Mouse (Mus musculus) bone marrow macrophage, adult 2 months (primary cell): ENCODE measurements at regions not wholly inside any gene's neighbourhood (a gene's known extent, or its start where the extent isn't known, plus 50 kb on each side); places are given as distances from the start of the nearest gene placed in this dataset.

ENCODE experiments used
- H3K27ac ChIP-seq: 2 replicates; pipeline ENCODE4 v1.5.1; 2012; ENCODE audit warnings: low read depth, low read length; ENCODE audit not compliant: insufficient read depth
- H3K4me1 ChIP-seq: 2 replicates; pipeline ENCODE4 v1.6.1; 2012; ENCODE audit warnings: low read length; ENCODE audit not compliant: control insufficient read depth, insufficient read depth
- H3K4me3 ChIP-seq: 2 replicates; pipeline ENCODE4 v1.5.1; 2012; ENCODE audit warnings: mild to moderate bottlenecking, low read length, moderate library complexity; ENCODE audit not compliant: insufficient read depth
- CTCF ChIP-seq: IDR thresholded peaks from 2 replicates; pipeline ENCODE4 v1.5.1; 2012; ENCODE audit warnings: low read depth, mild to moderate bottlenecking, low read length, moderate library complexity
- POLR2A ChIP-seq: IDR thresholded peaks from 2 replicates; pipeline ENCODE4 v1.6.1; 2012; ENCODE audit warnings: mild to moderate bottlenecking, low read depth, low read length, borderline replicate concordance

- no peak for TF ChIP-seq CTCF
- no peak for TF ChIP-seq POLR2A
- H3K4me3 ChIP-seq: no peak overlapping the region
- no peaks in the 10 kb centered on the region for H3K4me1 ChIP-seq
- no peak overlapping the region for H3K27ac ChIP-seq
Measured at GRCm38 (mm10) chr8:93730738-93731700, 78.7 kb upstream of the Gnao1 start.

GRCm38 (mm10) chr8:93734818-93735217, 74.9 kb upstream of the Gnao1 start:
- no peak overlapping the region for H3K4me3 ChIP-seq
- TF ChIP-seq POLR2A: no peak
- TF ChIP-seq CTCF: no peak
- no peak overlapping the region for H3K27ac ChIP-seq
- H3K4me1 ChIP-seq: no peaks in the 10 kb centered on the region

GRCm38 (mm10) chr8:93740281-93740680, 69.5 kb upstream of the Gnao1 start:
- no peak overlapping the region for H3K4me3 ChIP-seq
- H3K4me1 ChIP-seq: no peaks in the 10 kb centered on the region
- no peak overlapping the region for H3K27ac ChIP-seq
- TF ChIP-seq CTCF (no peak), POLR2A (no peak)

DNA sequence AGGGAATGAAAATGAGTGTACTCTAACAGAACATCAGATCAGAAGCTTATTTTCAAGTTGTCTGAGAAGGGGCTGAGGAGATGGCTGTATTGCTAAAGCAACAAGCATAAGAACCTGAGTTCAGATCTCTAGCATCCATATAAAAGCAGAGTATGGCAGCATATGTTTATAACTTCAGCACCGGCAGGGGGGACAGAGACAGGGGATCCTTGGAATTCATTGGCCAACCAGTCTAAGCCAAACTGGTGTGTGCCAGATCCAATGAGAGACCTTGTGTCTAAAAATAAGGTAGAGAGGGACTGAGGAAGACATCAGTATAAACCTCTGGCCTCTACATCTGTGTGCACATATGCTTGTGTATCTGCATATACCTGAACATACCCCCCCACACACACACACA, 61.0 kb upstream of the Gnao1 start:
- no peak overlapping the region for H3K27ac ChIP-seq
- no peak for TF ChIP-seq POLR2A
- no peak for TF ChIP-seq CTCF
- H3K4me3 ChIP-seq: no peak overlapping the region
- no peaks in the 10 kb centered on the region for H3K4me1 ChIP-seq

DNA sequence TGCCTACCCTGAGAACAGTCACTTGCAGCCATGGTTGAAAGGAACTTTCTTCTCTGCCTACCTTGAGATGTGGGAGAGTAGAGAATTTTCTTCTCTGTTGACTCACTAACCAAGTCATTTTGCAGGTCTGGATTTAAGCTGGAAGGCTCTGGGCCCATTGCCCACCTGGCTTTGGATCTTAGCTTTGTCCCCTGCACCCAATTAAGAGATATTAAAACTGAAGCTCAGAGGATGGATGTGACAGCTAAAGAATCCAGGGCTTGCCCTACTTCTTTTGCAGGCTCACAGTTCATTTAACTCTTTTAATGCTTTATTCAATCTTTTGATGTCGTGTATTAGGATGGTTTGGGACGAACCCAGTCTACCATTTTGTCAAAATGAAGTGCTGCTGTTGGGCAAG, 58.8 kb upstream of the Gnao1 start:
- Histone ChIP-seq H3K4me3 (no peak overlapping the region), H3K4me1 (no peaks in the 10 kb centered on the region), H3K27ac (no peak overlapping the region)
- TF ChIP-seq CTCF: no peak
- no peak for TF ChIP-seq POLR2A

GRCm38 (mm10) chr8:93755981-93756380, 53.8 kb upstream of the Gnao1 start:
- no peaks in the 10 kb centered on the region for H3K4me1 ChIP-seq

More at GRCm38 (mm10) chr8:93755981-93756380, 53.8 kb upstream of the Gnao1 start:
- TF ChIP-seq CTCF (no peak), POLR2A (no peak)
- no peak overlapping the region for H3K27ac ChIP-seq
- H3K4me3 ChIP-seq: no peak overlapping the region
